Mouse (Mus musculus) cerebellum, adult 11 months (tissue): Measurements from ENCODE around the gene Gcg.

ENCODE experiments used
- DNase-seq: peaks from one replicate; pipeline ENCODE4 v3.0.0; 2022

Gcg gene

DNA sequence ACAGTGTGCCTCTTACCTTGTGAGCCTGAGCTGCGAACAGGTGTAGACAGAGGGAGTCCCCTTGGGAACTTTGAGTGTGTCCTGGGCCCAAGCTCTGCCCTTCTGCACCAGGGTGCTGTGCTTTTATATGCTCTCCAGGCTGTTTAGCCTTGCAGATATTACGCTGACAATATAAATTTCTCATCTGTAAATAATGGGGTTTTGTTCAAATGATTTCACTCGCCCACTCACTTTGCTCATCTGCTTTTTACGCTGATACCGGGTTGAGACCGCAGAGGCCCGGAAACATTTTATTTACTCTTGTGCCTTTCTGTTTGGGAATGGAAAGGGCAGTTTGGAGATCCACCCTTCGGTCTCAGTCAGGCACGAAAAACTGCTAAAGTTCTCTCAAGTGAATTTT, at the start of gene Gcg:
Gene Gcg, minus strand, starts transcription at position 101 of the 400 bp plus-strand sequence.
- no peak for DNase-seq

- no peak for DNase-seq
These were observed 47.6 kb upstream of the Gcg start for GRCm38 (mm10) chr2:62531065-62531464.

GRCm38 (mm10) chr2:62526399-62526798, 42.9 kb upstream of the Gcg start:
- no peak for DNase-seq

- DNase-seq = no peak
These were observed 34.3 kb upstream of the Gcg start for GRCm38 (mm10) chr2:62517790-62518189.

DNA sequence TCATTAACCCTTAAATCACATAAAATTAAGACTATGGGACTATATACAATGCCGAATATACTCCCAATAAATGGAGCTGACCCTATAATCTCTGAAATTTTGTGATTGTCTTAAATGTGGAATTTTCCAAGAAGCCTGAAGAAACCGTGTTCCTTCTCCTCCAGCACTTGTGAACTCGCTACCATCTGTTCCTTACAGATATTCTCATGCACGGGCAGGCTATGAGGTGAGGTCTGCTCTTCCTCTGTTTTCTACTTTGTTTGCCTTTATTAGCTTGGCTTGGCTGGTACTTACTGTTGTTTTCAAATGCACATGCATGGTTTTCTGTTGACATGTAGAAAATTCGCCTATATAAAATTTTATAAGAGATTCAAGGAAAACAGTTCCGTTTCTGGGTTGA, 31.0 kb upstream of the Gcg start:
- no peak for DNase-seq

DNA sequence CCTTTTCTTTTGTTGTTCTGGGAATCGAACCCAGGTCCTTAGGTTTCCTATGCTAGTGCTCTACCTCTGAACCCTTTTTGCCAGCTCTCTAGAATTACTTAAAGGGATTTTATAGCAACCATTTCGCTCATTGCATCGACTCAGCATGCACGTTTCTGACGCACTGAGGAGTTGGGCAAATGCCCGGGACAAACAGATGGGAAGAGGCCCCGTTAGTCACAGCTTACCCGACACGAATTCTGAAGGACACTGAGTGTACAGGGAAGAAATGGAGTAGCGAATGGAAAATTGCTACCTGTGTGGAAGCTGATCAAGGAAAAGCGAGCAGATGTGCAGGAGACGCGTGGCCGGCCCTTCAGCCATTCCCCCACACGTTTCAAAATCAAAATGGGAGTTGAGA, 30.0 kb upstream of the Gcg start:
- DNase-seq = peak; percentile 29

- DNase-seq = no peak
These were observed 23.7 kb upstream of the Gcg start for GRCm38 (mm10) chr2:62507130-62507529.

DNA sequence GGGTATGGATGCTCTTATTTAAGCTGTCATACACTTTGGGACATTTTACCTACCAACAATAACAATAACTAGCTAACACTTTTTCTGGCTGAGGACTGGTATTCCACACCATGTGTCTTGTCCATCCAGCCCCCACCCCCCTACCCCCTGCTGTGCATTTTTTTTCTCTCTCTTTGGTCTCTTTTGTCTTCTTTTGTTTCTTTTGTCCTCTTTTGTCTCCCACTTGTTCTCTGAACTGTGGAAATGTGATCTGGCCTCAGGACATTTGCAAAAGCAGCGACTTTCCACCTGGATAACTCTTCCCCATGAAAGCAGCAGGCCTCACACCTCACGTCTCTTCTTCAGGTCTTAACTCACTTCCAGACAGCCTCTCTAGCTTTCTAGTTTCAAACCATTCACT, 23.0 kb upstream of the Gcg start:
- DNase-seq = no peak

- no peak for DNase-seq
These were observed 20.9 kb upstream of the Gcg start for GRCm38 (mm10) chr2:62504269-62504796.

DNA sequence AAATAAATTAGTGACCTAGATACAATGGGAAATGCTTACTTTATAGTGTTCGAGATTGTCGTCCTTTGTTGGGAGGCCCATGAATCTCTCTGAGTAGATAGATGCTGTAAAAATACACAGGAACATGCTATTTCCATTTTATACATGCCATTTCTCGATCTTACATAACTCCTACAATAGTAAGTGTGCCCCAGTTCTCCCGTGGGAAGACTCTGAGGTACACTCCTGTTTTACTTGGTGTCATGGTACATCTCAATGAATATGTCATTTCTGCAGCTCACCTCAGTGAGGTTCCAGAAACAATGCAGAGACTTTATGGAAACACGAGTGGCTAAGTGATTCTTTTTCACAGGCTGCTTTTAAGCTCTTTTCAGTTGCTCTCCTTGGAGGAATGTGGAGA, 19.9 kb upstream of the Gcg start:
- no peak for DNase-seq

GRCm38 (mm10) chr2:62502516-62502915, 19.1 kb upstream of the Gcg start:
- no peak for DNase-seq

GRCm38 (mm10) chr2:62498821-62499220, 15.4 kb upstream of the Gcg start:
- DNase-seq = no peak

DNA sequence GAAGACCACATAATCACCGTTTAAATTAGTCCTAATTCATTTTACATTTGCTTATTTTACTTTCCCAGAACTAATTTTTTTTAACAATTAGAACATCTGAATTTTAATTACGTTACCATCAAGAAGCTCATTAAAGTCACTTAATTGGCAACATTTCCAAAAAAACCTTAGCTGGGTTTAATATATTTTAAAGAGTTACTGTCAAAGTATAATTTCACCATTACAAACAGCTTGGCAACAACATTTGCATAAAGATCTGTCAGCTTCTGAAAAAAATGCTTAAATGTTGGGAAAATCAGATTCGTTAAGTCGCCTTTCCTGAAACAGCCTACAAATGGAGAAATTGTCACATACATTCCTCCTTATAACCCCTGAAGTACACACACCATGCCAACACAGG, 14.6 kb upstream of the Gcg start:
- no peak for DNase-seq

- DNase-seq = no peak
These were observed 14.0 kb upstream of the Gcg start for GRCm38 (mm10) chr2:62497333-62498002.

DNA sequence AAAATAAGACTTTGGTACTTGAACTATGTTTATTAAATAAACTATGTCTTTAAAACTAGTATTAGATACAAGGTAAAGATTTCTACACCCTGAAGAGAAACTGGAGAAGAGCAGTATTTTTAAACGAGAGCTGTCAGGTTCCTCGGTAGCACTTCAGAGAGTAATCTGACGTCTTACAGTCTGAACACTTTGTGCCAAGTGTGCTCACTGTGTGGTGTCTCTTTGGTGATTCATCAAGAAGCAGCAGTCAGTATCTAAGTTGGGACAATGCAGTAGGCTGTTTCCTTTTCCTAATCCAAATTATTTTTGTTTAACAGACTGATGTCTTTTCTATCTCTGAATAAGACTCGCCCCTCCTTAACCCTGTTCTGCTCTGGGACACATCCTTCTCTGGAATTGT, 12.0 kb upstream of the Gcg start:
- DNase-seq = no peak

DNA sequence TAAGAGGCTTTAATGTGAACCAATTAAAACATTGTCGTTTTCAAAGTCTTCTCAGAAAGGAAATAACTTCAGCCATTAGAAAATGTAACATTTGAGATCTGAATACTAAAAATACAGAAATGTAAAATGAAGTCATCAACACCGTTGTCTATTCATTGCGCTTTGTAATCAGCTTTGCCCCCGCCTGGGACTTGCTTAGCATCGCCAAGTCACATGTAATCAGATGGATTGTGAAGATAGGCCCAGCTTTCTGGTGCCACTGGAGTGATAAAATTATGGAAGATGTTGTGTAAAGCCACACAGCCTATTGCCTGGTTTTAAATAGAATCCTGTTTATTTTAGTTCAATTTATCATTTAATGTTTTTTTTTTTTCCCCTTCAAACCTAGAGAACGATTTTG, 6.4 kb upstream of the Gcg start:
- no peak for DNase-seq

DNA sequence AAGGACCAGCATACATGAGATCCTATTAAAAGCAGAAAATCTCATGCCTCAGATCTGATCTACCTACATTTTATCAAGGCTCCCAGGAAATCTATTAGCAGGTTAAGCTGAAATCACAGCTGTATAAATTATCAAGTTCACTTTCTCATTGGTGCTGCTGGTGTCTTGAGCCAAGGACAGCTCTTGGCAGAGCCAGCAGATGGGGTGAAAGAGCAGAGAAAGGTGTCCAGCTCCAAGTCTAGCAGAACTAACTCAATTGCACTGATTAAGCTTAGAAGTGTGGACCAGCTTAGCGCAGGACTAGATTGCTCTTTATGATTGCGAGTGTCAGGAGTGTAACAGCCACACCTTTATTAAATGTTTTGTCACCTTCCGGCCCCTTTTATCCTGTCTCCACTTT, 1.5 kb upstream of the Gcg start:
- no peak for DNase-seq

- no peak for DNase-seq
These were observed 2.9 kb downstream of the Gcg start for GRCm38 (mm10) chr2:62480285-62481198.

DNA sequence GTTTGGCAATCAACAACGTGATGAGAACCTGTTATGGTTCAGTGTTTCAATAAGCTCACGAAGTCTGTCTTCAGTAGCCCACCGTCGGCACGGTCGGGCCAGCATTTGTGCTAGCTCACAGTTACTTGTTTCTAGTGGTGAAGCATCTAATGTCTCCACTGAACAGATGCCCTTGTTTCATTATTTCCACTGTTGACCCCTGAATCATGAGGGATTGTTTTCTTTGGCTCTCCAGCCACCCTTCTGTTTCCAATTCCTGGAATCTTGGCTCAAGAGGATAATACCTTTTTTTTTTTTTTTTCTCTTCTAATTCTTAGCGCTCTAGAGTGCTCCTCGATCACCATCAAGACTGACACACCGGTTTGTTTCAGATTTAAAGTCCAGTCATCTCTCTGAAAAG, 13.9 kb downstream of the Gcg start:
- no peak for DNase-seq

DNA sequence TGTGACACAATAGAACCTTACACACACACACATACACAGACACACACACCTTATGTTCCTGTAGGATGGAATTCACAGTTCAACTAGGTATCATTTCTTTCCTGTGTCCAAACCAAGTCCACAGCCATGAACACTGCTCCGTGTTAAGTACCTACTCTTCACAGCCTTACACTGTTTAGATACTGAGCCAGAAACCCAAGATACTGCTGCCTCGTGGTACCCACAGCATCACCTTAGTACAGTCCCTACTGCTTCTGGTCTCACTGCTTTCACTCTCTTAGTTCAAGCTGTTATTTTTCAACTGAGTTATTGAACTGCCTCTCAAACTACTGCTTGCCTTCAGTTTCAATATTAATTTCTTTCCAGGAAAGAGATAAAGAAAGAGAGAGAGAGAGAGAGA, 20.2 kb downstream of the Gcg start:
- no peak for DNase-seq

GRCm38 (mm10) chr2:62462174-62462573, 21.3 kb downstream of the Gcg start:
- no peak for DNase-seq

DNA sequence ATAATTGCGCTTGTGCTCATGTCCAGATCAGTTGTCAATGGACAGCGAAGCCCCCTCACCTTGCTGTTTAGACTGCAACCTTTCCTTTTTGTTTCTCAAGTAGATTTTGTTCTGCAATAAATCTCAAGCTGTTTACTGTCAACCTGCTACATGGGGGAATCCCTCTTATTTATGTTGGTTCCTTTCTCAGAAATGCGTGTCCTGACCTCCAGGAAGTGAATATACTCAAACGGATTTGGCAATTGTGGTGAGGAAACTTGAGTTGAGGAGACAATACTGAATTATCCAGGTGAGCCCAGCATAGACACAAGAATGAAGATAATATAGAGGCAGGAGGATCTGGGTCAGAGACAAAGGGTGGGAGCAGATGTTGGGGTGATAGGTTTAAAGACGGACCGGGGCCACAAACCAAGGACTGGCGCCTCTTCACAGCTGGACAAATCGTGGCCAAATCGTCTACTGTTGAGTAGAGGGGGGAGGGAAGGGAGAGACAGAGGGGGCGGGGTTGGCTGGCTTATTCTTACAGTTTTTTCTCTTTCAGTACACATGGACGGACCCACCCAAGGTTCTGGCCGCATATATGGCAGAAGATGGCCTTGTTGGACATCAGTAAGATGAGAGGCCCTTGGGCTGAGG, 22.5 kb downstream of the Gcg start:
- no peak for DNase-seq

DNA sequence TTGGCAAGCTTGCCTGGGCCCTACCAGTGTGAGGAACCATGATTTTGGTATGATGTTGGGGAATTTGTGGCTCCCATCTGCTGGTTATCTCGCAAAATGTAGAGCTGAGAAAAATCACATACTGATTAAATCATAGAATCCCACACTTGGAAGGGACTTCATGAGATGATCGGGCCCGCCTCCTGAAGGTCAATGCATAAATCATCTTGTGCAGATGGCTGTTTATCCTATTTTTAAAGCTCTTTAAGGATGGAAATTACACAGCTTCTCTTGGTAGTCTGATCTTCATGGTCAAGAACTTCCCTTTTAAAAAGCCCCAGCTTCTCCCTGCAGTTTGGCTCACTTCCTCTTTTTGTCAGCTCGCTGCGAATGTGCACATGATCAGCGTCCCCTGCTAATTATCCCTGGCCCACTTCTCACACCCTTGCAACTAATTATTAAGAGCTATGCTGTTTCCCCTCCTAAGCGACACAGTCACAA, 23.2 kb downstream of the Gcg start:
- no peak for DNase-seq
